Mouse (Mus musculus) embryonic facial prominence, embryonic 11.5 days (tissue): ENCODE measurements at regions not wholly inside any gene's neighbourhood (a gene's known extent, or its start where the extent isn't known, plus 50 kb on each side); places are given as distances from the start of the nearest gene placed in this dataset.

Experiments used
- ATAC-seq: fragments of 200-750 bp; cut with Nextera tagmentation; replicated peaks from 2 replicates; pipeline ENCODE4 v1.8.0; 2017; ENCODE audit warnings: low read depth; ENCODE audit not compliant: insufficient number of reproducible peaks, low FRiP score, low TSS enrichment
- DNase-seq: peaks from one replicate; pipeline ENCODE4 v3.0.0-alpha.2; 2015; ENCODE audit warnings: low spot score
- H3K27ac ChIP-seq: fragments of 300-500 bp; sonication (generic); replicated peaks from 2 replicates; pipeline ENCODE4 v1.5.1; 2014; ENCODE audit warnings: mild to moderate bottlenecking, low read depth, low read length, control low read depth
- H3K27me3 ChIP-seq: fragments of 300-500 bp; sonication (generic); 2 replicates; pipeline ENCODE4 v1.6.1; 2014; ENCODE audit warnings: mild to moderate bottlenecking, low read length, moderate library complexity, mixed read lengths; ENCODE audit not compliant: control insufficient read depth, insufficient read depth
- H3K36me3 ChIP-seq: fragments of 300-500 bp; sonication (generic); replicated peaks from 2 replicates; pipeline ENCODE4 v1.6.1; 2014; ENCODE audit warnings: low read depth, mild to moderate bottlenecking, low read length, moderate library complexity, mixed read lengths; ENCODE audit not compliant: control insufficient read depth, insufficient read depth
- H3K4me1 ChIP-seq: fragments of 300-500 bp; sonication (generic); 2 replicates; pipeline ENCODE4 v1.6.1; 2014; ENCODE audit warnings: low read length, mixed read lengths; ENCODE audit not compliant: control insufficient read depth, insufficient read depth
- H3K4me2 ChIP-seq: fragments of 300-500 bp; sonication (generic); 2 replicates; pipeline ENCODE4 v1.6.1; 2014; ENCODE audit warnings: low read depth, mild to moderate bottlenecking, control low read depth, low read length, moderate library complexity
- H3K4me3 ChIP-seq: fragments of 300-500 bp; sonication (generic); 2 replicates; pipeline ENCODE4 v1.5.1; 2014; ENCODE audit warnings: low read depth, low read length, control low read depth
- H3K9ac ChIP-seq: fragments of 300-500 bp; sonication (generic); replicated peaks from 2 replicates; pipeline ENCODE4 v1.6.1; 2014; ENCODE audit warnings: mild to moderate bottlenecking, control low read depth, low read length
- H3K9me3 ChIP-seq: fragments of 300-500 bp; sonication (generic); replicated peaks from 2 replicates; pipeline ENCODE4 v1.6.1; 2016; ENCODE audit warnings: mild to moderate bottlenecking, low read length, inconsistent platforms, mixed read lengths; ENCODE audit not compliant: control insufficient read depth
- WGBS: fragments of 180-500 bp; shearing (Covaris S2); extraction: QIAGEN DNeasy Blood & Tissue Kit; methylation state at CpG from one replicate; pipeline ENCODE4 v1.1.7; 2014; 5-methylcytosine and 5-hydroxymethylcytosine counted together

DNA sequence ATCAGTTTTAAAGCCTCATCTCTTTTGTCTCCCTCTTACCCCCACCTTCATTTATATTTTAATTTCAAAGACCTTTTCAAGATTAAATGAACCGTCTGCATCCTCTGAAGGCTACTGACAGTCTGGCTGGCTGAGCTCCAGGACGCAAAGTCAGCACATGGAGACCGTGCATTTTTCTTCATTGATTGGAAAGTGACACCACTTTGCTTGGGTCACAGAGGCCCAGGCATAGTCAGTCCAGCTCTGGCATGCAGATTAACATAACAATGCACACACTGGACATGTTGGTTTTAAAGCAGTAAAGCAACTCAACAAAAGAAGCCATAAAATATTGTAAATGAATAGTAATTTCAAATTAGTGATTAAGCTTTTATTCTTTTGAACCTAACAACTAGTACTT, 429.7 kb downstream of the Gm43517 start:
- no peaks in the 10 kb centered on the region for H3K36me3 ChIP-seq
- no peaks in the 10 kb centered on the region for H3K9me3 ChIP-seq
- H3K4me3 ChIP-seq = no peak overlapping the region
- H3K4me2 ChIP-seq = no peak overlapping the region
- H3K4me1 ChIP-seq = no peaks in the 10 kb centered on the region
- no peak overlapping the region for H3K9ac ChIP-seq
- 68% methylated on average over 3 of the region's 3 CpGs for WGBS
- DNase-seq (no peak), ATAC-seq (no peak; the same call in 1 of the 2 replicates)
- H3K27ac ChIP-seq = no peak overlapping the region
- no peaks in the 10 kb centered on the region for H3K27me3 ChIP-seq

DNA sequence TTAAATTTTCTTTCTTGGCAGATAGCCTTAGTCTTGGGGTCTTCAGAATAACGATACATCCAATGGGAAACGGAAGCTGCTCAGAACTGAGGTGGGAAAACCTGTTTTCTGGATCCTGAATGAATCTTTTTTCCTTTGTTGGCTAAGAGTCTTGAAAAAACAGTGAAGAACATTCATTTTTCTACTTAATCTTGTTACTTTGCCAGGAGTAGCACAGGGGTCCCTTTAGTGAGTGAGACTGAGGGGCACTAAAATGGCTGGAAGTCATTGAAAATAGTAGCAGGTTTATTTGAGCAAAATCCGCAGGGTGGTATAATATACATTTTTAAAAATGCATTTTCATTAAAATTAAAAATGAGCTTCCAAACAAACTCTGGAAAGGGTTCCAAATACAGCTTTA, 442.8 kb downstream of the Gm43517 start:
- Histone ChIP-seq H3K27me3 (no peaks in the 10 kb centered on the region), H3K36me3 (no peaks in the 10 kb centered on the region), H3K4me1 (no peaks in the 10 kb centered on the region), H3K9me3 (no peaks in the 10 kb centered on the region), H3K4me3 (no peak overlapping the region), H3K4me2 (no peak overlapping the region), H3K9ac (no peak overlapping the region), H3K27ac (no peak overlapping the region)
- WGBS = 89% methylated on average over 3 of the region's 3 CpGs
- ATAC-seq (no peak), DNase-seq (no peak)

DNA sequence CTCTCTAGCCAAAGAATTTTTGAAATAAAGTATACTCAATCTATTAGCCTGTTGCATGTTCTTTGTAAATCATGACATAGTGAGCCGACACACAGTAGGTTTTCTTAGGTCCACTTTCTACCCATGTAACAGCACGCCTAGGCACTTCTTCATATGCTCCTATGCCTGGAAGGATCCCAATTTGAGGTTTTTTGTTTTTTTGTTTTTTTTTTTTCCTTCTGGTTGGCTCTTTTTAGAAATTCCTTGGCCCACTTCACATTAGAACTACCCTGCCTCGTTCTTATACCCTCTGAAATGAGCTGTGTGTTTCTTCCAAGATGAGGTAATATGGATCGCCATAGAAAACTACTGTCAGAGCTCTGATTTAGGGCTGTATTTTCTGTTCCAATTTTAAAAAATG, 443.6 kb downstream of the Gm43517 start:
- no peaks in the 10 kb centered on the region for H3K27me3 ChIP-seq
- no peak overlapping the region for H3K9ac ChIP-seq
- H3K4me3 ChIP-seq = no peak overlapping the region
- H3K36me3 ChIP-seq = no peaks in the 10 kb centered on the region
- H3K4me1 ChIP-seq = no peaks in the 10 kb centered on the region
- no peaks in the 10 kb centered on the region for H3K9me3 ChIP-seq
- ATAC-seq (no peak), DNase-seq (no peak)
- H3K27ac ChIP-seq = no peak overlapping the region
- no peak overlapping the region for H3K4me2 ChIP-seq
- WGBS = 91% methylated on average over 4 of the region's 4 CpGs

DNA sequence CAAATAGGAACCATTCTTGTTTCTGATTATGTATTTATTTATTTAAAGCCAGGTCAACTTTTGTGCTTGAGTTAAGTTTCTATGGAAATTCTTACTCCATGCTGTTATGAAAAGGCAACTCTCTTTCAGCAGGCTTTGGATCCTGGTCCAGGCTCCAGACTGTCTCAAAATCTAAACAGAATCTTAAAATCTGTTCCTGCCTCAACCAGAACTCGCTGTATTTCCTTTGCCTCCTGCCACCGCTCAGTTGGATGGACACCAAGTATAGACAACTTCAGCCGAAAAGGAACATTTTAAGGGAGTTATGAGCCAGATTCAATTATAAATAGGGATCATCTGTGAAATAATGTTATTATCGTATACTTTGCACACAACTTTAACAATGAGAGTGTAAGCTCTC, 445.7 kb downstream of the Gm43517 start:
- 91% methylated on average over 4 of the region's 4 CpGs for WGBS
- ATAC-seq = no peak

DNA sequence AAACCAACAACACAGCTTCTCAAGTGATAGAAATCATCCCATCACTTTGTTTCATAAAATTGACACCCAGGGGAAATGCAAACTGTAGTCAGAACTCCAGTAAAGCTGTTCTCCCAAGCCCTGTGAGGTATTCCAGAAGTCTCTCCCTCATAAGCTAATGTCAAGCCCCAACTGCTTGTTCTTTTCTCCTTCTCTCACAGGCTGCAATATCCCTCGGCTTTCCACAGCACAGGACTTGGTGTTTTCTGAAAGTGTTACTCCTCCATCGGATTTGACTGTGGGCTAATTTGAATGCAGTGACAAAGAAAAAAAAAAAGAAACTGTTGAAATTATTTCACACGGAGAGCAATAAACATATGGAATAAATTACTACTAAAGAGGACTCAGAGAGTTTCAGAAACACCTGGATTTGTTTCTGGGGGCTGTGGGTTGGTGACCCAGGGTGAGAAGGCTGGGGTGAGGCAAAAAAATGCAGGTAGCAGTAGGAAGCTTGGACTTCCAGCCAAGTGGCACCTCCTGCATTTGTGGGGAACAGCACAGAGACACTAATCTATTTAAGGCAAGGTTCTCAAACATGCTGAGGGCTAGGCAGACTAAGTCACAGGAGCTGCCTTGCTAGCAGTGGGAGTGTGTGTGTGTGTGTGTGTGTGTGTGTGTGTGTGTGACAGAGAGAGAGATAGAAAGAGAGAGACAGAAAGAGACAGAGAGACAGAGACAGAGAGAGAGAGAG, 447.3 kb downstream of the Gm43517 start:
- WGBS = 34% methylated on average over 3 of the region's 3 CpGs
- DNase-seq = no peak
- ATAC-seq = no peak

More for the DNA sequence above, 445.7 kb downstream of the Gm43517 start:
- no peak overlapping the region for H3K4me2 ChIP-seq
- no peak for DNase-seq
- H3K9me3 ChIP-seq = no peaks in the 10 kb centered on the region
- no peak overlapping the region for H3K4me3 ChIP-seq
- no peak overlapping the region for H3K9ac ChIP-seq
- no peaks in the 10 kb centered on the region for H3K27me3 ChIP-seq
- no peaks in the 10 kb centered on the region for H3K4me1 ChIP-seq
- no peak overlapping the region for H3K27ac ChIP-seq
- H3K36me3 ChIP-seq = no peaks in the 10 kb centered on the region

DNA sequence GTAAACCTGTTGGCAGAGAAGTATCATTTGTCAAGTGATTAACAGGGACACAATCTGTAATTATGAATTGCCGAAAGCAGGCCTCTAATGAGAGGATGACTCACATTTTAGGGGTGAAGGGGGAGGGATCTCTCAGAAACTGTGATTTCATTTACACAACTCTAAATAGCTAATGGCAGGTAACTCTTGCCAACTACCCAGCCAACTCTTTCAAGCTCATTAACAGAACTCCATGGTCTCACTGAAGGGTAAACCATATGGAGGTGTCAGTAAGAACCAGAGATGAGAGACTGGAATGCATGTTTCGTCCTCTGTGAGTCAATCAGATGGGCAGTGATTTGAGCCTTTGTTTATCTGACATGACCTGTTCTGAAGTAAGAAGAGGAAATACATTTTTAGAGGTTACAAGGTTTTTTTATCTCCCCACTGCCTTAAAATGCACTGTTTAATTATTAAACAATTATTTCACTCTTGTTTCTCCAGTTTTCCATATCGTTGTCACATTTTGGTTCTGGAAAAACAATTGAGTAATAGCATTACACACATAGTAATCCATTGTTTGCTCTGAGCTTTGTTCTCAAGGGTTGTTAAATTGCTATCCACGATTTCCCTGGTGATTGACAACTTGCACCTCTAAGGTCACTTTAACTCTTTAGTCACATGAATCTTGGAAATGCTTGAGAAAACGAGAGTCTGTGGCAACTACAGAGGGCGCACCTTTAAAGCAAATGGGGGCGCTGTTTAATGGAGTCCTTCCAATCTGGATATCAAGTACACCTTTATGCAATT, 451.5 kb downstream of the Gm43517 start:
- H3K4me1 ChIP-seq = no peaks in the 10 kb centered on the region
- DNase-seq = no peak
- H3K9ac ChIP-seq = no peak overlapping the region
- H3K4me2 ChIP-seq = no peak overlapping the region
- no peaks in the 10 kb centered on the region for H3K9me3 ChIP-seq
- H3K4me3 ChIP-seq = no peak overlapping the region
- ATAC-seq = no peak
- H3K36me3 ChIP-seq = no peaks in the 10 kb centered on the region
- WGBS = 42% methylated on average over 7 of the region's 7 CpGs
- H3K27ac ChIP-seq = no peak overlapping the region
- H3K27me3 ChIP-seq = no peaks in the 10 kb centered on the region

More for the DNA sequence above, 447.3 kb downstream of the Gm43517 start:
- no peaks in the 10 kb centered on the region for H3K4me1 ChIP-seq
- H3K36me3 ChIP-seq = no peaks in the 10 kb centered on the region
- H3K9ac ChIP-seq = no peak overlapping the region
- no peaks in the 10 kb centered on the region for H3K9me3 ChIP-seq
- H3K4me3 ChIP-seq = no peak overlapping the region
- no peak overlapping the region for H3K4me2 ChIP-seq
- no peaks in the 10 kb centered on the region for H3K27me3 ChIP-seq
- no peak overlapping the region for H3K27ac ChIP-seq

DNA sequence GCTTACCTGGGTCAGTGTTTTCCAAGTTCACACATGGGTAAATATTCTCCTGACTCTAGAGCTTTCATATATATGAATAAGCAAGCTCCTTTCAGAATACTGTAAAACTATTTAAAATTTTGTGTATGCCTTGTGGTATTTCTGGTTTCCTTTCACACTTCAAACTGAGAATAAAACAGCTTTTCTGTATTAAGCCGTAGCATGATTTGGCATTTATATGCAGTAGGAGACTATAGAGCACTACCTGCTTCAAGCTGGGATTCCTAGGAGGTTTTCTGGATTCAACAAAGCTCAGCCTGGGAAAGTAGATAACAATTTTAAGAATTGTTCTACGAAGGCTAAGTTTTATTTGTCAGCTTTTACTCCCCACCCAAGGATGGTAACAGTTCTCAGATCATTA, 500.5 kb downstream of the Gm43517 start:
- no peak for ATAC-seq
- Histone ChIP-seq H3K4me1 (no peaks in the 10 kb centered on the region), H3K27me3 (no peaks in the 10 kb centered on the region), H3K4me3 (no peak overlapping the region), H3K27ac (no peak overlapping the region), H3K9ac (no peak overlapping the region), H3K4me2 (no peak overlapping the region), H3K9me3 (no peaks in the 10 kb centered on the region), H3K36me3 (no peaks in the 10 kb centered on the region)
- no peak for DNase-seq
- WGBS = 89% methylated on average over 2 of the region's 2 CpGs

DNA sequence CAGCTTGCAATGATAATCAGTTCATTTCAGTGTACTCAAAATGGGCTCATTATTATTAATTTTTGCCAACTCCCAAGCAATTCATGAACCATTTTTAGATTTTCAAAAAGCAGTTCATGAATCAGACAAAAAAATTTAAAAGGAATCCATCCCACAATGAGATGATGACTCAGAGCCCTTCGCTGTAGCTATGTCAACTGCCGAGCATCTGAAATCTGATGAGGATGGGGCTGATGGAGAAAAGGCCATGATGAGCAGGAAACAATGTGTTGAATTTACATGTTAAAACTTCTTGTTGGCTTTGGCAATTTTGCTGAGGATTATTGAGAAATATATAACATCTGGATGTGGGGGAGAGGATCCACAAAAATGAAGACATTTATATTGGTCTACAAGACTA, 502.3 kb downstream of the Gm43517 start:
- no peak overlapping the region for H3K4me2 ChIP-seq
- WGBS = 71% methylated on average over 2 of the region's 2 CpGs
- no peaks in the 10 kb centered on the region for H3K9me3 ChIP-seq
- no peak for ATAC-seq
- H3K4me3 ChIP-seq = no peak overlapping the region
- no peaks in the 10 kb centered on the region for H3K27me3 ChIP-seq
- H3K36me3 ChIP-seq = no peaks in the 10 kb centered on the region
- no peaks in the 10 kb centered on the region for H3K4me1 ChIP-seq
- peak; percentile 8 for DNase-seq
- no peak overlapping the region for H3K27ac ChIP-seq
- H3K9ac ChIP-seq = no peak overlapping the region
